Mouse (Mus musculus) lung, embryonic 14.5 days (tissue): ENCODE measurements around the gene Crym. TPM values are rescaled to one million over a fixed set of nuclear protein-coding genes. Genes with fewer than 3 reads are reported as not detected.

ENCODE experiments used
- ATAC-seq: fragments of 200-750 bp; cut with Nextera tagmentation; 2 replicates; pipeline ENCODE4 v1.8.0; 2017; ENCODE audit warnings: mild to moderate bottlenecking, moderate TSS enrichment, moderate library complexity; ENCODE audit not compliant: insufficient read depth
- DNase-seq: peaks from one replicate; pipeline ENCODE4 v3.0.0-alpha.2; 2015
- H3K27ac ChIP-seq: fragments of 300-500 bp; sonication (generic); 2 replicates; pipeline ENCODE4 v1.5.1; 2014; ENCODE audit warnings: low read depth, mild to moderate bottlenecking, moderate library complexity
- H3K27me3 ChIP-seq: fragments of 300-500 bp; sonication (generic); 2 replicates; pipeline ENCODE4 v1.6.1; 2014; ENCODE audit warnings: low read length, control low read depth; ENCODE audit not compliant: insufficient read depth
- H3K36me3 ChIP-seq: fragments of 300-500 bp; sonication (generic); 2 replicates; pipeline ENCODE4 v1.6.1; 2014; ENCODE audit warnings: control low read depth; ENCODE audit not compliant: insufficient read depth
- H3K4me1 ChIP-seq: fragments of 300-500 bp; sonication (generic); 2 replicates; pipeline ENCODE4 v1.6.1; 2014; ENCODE audit warnings: antibody characterized with exemption, control low read depth; ENCODE audit not compliant: insufficient read depth
- H3K4me2 ChIP-seq: fragments of 300-500 bp; sonication (generic); 2 replicates; pipeline ENCODE4 v1.6.1; 2014; ENCODE audit warnings: mild to moderate bottlenecking
- H3K4me3 ChIP-seq: fragments of 300-500 bp; sonication (generic); 2 replicates; pipeline ENCODE4 v1.5.1; 2014; ENCODE audit warnings: low read depth, low read length
- H3K9ac ChIP-seq: fragments of 300-500 bp; sonication (generic); 2 replicates; pipeline ENCODE4 v1.6.1; 2014
- H3K9me3 ChIP-seq: fragments of 300-500 bp; sonication (generic); 2 replicates; pipeline ENCODE4 v1.6.1; 2016; ENCODE audit warnings: low read depth, low read length, control low read depth
- CTCF ChIP-seq: IDR thresholded peaks from 2 replicates; pipeline ENCODE4 v1.5.1; 2016; ENCODE audit warnings: antibody characterized with exemption, low read depth
- WGBS: fragments of 180-500 bp; shearing (Covaris S2); extraction: QIAGEN DNeasy Blood & Tissue Kit; methylation state at CpG from one replicate; pipeline ENCODE4 v1.1.7; 2014; 5-methylcytosine and 5-hydroxymethylcytosine counted together
- polyA plus RNA-seq: library from polyadenylated mRNA; unstranded; fragments of >200 nt; fragmentation: Nextera tagmentation; extraction: Ambion mirVana; gene quantifications from 2 replicates; pipeline ENCODE4 v1.2.1, GENCODE M21; 2014

Crym gene
- polyA plus RNA-seq, 1 experiment from 2014 or later = 3.4 TPM

DNA sequence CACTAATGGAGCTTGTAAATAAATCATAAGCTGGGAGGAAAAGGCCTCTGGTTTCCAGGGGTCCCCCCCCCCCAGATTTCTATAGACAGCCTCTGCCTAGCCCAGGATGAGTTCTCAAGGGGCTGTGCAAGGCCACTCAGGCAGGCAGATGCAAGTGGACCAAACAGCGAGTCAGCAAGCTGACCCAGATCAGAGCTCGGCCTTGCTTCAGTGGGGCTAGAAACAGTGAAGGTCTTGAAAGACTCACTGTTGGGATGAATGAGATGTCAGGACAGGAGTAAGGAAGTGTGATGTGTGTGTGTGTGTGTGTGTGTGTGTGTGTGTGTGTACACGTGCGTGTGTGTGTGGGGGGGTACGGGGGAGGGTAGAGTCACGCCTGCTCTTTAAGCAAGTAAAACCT lies 9.1 kb downstream of the Crym start:
- no peak overlapping the region for H3K27ac ChIP-seq
- no peaks in the 10 kb centered on the region for H3K36me3 ChIP-seq
- H3K27me3 ChIP-seq = no peaks in the 10 kb centered on the region
- no peaks in the 10 kb centered on the region for H3K9me3 ChIP-seq
- DNase-seq = no peak
- H3K4me3 ChIP-seq = no peak overlapping the region
- no peak overlapping the region for H3K4me2 ChIP-seq
- WGBS = 70% methylated on average over 6 of the region's 6 CpGs
- no peak for TF ChIP-seq CTCF
- no peaks in the 10 kb centered on the region for H3K4me1 ChIP-seq
- no peak overlapping the region for H3K9ac ChIP-seq
- ATAC-seq = no peak

DNA sequence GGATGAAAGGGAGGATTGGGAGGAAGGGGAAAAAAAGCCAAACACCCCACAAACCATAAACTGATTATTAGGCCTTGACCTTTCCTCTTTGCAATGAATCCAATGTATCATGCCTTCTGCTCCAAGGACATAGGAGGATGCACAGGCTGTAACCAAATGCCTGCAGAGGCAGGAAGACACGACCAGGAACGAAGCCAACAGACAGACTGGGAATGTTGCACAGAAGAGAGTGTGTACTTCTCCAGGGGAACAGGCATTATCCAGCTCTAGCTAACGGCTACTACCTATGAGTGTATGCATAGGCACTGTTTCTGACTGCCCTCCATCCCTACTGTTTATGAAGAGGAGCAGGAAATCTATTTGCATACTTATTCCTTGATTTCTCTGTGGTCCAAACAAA lies 9.7 kb downstream of the Crym start:
- WGBS = 56% methylated on average over 3 of the region's 3 CpGs
- no peak overlapping the region for H3K9ac ChIP-seq
- H3K27ac ChIP-seq = no peak overlapping the region
- H3K27me3 ChIP-seq = no peaks in the 10 kb centered on the region
- H3K4me1 ChIP-seq = no peaks in the 10 kb centered on the region
- H3K4me3 ChIP-seq = no peak overlapping the region
- no peaks in the 10 kb centered on the region for H3K9me3 ChIP-seq
- DNase-seq (no peak), ATAC-seq (no peak)
- no peaks in the 10 kb centered on the region for H3K36me3 ChIP-seq
- H3K4me2 ChIP-seq = no peak overlapping the region
- TF ChIP-seq CTCF = no peak

DNA sequence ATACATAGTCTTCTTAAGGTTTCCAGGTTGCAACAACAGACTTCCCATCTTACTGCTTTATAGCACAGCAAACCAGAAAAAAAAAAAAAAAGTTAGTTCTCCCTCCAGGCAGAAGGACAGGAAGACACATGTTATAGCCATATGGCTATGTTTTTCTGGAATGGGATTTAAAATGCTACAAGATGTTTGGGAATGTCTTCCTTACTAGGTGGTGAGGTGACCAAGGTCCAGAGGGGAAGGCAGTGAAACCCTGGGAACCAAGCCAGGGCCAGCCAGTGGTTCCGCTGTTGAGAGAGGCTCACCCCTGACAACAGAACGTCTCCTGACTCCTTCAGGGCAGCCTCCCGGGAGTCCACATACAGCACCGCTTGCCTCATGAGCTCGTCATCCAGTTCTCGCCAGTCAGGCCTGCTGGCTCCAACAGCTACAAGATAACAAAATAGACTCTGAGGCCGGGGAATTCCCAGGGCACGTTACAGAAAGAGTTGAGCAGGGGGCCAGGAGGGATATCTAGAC lies 11.7 kb downstream of the Crym start:
- Histone ChIP-seq H3K9me3 (no peaks in the 10 kb centered on the region), H3K4me1 (no peaks in the 10 kb centered on the region), H3K4me2 (no peak overlapping the region), H3K4me3 (no peak overlapping the region), H3K27me3 (no peaks in the 10 kb centered on the region), H3K27ac (no peak overlapping the region), H3K36me3 (no peaks in the 10 kb centered on the region), H3K9ac (no peak overlapping the region)
- WGBS = 30% methylated on average over 8 of the region's 8 CpGs
- DNase-seq = no peak
- no peak for TF ChIP-seq CTCF
- ATAC-seq = peak; percentile 49; the same call in 1 of the 2 replicates

DNA sequence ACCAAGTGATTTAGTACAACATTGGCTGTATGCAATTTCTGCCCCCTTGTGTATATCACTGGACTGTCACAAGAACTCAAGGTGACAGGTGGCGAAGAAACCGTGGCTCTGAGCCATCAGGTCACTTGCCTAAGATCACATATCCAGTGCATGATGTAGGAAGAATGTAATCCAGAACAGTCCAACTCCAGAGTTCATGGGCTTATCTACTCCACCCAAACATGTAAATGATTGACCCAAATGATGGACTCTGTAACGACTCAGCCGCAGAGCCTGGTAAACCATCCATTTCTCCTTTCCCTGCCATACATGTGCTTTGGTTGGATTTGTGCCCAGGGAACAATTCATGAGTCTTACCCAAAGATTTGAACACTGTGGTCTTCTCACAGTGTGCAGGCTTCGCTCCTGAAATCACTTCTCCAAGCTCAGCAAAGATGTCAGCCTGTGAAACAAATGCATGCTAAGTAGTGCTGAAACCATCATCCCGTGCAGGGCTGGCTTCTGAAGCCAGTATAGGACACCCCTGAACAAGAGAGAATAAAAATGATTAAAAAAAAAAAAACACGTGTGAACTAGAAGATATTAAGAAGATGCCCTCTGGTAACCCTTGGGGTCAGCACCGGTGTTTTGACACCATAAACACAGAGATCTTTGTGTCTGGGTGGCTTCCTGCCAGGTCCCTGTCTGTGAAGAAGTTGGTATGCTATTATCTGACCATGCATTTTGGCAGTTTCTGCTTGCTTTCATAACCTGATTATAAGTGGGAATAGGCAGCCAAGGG lies 12.4 kb downstream of the Crym start:
- H3K9me3 ChIP-seq = no peaks in the 10 kb centered on the region
- DNase-seq (no peak), ATAC-seq (no peak)
- WGBS = 65% methylated on average over 8 of the region's 8 CpGs
- H3K36me3 ChIP-seq = no peaks in the 10 kb centered on the region
- no peak overlapping the region for H3K27ac ChIP-seq
- H3K4me1 ChIP-seq = no peaks in the 10 kb centered on the region
- no peak overlapping the region for H3K4me3 ChIP-seq
- no peak for TF ChIP-seq CTCF
- no peak overlapping the region for H3K9ac ChIP-seq
- H3K4me2 ChIP-seq = no peak overlapping the region
- no peaks in the 10 kb centered on the region for H3K27me3 ChIP-seq

DNA sequence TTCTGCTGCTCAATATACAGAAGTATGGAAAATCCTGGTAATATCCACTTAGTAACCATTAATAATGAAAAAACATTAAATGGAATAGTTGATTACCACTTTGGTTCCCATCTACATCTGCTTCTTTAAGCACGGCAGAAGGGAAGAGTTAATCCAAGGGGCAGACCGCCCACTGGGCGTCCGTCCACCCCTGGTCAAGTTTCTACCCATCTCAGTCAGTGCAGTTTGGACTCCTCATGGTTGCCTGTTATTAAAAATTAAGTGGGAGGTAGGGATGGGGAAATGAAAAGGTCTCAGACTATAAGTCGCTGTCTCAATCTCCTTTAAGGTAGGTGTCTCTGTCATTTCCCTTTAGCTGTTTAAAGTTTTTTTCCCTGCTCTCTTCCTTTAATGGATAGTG lies 13.0 kb downstream of the Crym start:
- Histone ChIP-seq H3K36me3 (no peaks in the 10 kb centered on the region), H3K27me3 (no peaks in the 10 kb centered on the region), H3K4me2 (no peak overlapping the region), H3K9ac (no peak overlapping the region), H3K4me3 (no peak overlapping the region), H3K4me1 (no peaks in the 10 kb centered on the region), H3K27ac (no peak overlapping the region), H3K9me3 (no peaks in the 10 kb centered on the region)
- whole genome bisulfite sequencing = 79% methylated on average over 5 of the region's 5 CpGs
- TF ChIP-seq CTCF = no peak
- no peak for DNase-seq
- ATAC-seq = no peak

DNA sequence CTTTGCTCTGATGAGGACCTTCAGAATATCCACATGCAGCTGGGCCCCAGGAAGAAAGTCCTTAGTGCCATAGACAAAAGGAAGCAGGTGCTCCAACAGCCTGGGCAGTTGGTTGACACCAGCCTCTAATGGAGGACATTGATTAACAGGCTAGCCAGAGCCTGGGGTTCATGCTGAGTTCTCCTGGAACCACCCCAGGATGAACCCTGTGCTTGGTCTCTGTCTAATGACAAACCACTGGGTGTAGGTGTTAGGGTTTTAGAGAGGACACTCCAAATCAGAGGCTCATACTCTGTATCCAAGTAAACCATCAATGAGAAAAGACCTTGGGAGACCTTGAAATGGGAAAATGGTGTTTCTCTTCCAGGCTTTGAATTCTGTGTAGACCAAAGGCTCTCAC lies 19.0 kb downstream of the Crym start:
- no peak for TF ChIP-seq CTCF
- H3K9me3 ChIP-seq = no peaks in the 10 kb centered on the region
- no peak overlapping the region for H3K9ac ChIP-seq
- H3K27ac ChIP-seq = no peak overlapping the region
- H3K4me3 ChIP-seq = no peak overlapping the region
- no peak overlapping the region for H3K4me2 ChIP-seq
- no peak for DNase-seq
- no peaks in the 10 kb centered on the region for H3K4me1 ChIP-seq
- H3K27me3 ChIP-seq = no peaks in the 10 kb centered on the region
- H3K36me3 ChIP-seq = no peaks in the 10 kb centered on the region
- no peak for ATAC-seq

DNA sequence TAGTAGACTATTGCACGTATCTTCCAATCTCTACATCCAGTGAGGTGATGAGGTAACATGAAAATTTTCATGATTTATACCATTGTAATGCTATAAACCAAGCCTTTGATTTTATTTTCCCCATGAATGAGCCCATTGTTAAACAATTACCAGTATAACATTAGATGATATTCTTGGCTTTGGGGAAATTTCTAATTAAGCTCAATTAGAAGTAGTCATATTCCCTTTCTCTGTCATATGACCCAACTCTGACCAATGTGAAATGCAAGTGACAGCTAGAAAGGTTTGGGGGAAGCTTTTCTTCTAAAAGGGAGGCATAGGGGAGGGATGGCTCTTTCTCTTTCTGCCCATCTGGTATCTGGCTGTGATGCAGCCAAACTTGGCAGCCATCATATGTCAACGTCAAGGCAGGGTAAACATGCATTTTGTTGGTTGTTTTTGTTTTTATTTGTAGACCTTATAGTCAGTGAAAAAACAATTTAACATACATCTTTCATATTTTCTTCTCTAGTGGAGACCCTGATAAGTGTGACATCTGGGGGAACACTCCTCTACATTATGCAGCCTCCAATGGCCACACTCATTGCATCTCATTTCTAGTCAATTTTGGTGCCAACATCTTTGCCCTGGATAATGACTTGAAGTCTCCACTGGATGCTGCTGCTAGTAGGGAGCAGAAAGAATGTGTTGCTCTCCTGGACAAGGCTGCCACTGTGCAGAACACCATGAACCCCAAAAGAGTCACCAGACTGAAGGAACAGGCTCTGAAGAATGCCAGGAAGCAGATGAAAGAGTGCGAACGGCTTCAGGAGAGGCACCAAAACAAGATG lies 20.3 kb downstream of the Crym start:
- H3K27me3 ChIP-seq = no peaks in the 10 kb centered on the region
- no peak overlapping the region for H3K27ac ChIP-seq
- no peak overlapping the region for H3K4me2 ChIP-seq
- DNase-seq (no peak), ATAC-seq (no peak)
- no peak overlapping the region for H3K9ac ChIP-seq
- WGBS = 92% methylated on average over 4 of the region's 4 CpGs
- no peaks in the 10 kb centered on the region for H3K36me3 ChIP-seq
- no peak overlapping the region for H3K4me3 ChIP-seq
- TF ChIP-seq CTCF = no peak
- no peaks in the 10 kb centered on the region for H3K4me1 ChIP-seq
- no peaks in the 10 kb centered on the region for H3K9me3 ChIP-seq
